Mouse (Mus musculus): ENCODE measurements at regions not wholly inside any gene's neighbourhood (a gene's known extent, or its start where the extent isn't known, plus 50 kb on each side); places are given as distances from the start of the nearest gene placed in this dataset.

DNA sequence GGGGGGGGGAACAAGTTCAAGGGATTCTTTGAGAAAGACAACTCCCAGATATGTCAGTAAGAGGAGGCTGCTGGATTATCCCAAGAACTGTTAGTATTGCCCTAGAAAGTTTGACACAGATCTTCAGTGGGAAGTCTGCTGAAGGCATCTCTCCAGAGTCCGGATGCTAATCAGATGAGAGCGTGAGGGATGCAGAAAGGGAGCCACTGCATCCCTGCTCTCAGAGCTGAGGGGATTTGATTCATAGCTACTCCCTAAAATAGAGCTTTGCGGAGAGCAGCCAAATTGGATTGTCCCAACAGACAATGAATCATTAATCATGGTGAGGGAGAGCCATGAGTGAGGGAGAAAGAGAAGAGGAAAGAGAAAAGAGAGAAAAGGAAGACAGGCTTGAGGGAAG lies 408.2 kb downstream of the Pdcd6ip start:
- Histone ChIP-seq H3K9ac (no peak overlapping the region), H3K4me1 (replicated peaks) (no peaks in the 10 kb centered on the region), H3K9me3 (replicated peaks) (no peaks in the 10 kb centered on the region), H3K27me3 (no peaks in the 10 kb centered on the region), H3K36me3 (replicated peaks) (no peaks in the 10 kb centered on the region), H3K4me2 (no peak overlapping the region), H3K4me3 (replicated peaks) (no peak overlapping the region), H3K27ac (replicated peaks) (no peak overlapping the region)
- 35% methylated on average over 3 of the region's 3 CpGs for WGBS (ENCODE audit: insufficient replicate concordance)
- ATAC-seq (ENCODE audit: insufficient read depth) = no peak

- no peaks in the 10 kb centered on the region for H3K9me3 ChIP-seq (replicated peaks)
- H3K36me3 ChIP-seq (replicated peaks) = no peaks in the 10 kb centered on the region
- ATAC-seq (ENCODE audit: insufficient read depth) = no peak
- WGBS (ENCODE audit: insufficient replicate concordance) = 58% methylated on average over 5 of the region's 5 CpGs
- no peaks in the 10 kb centered on the region for H3K4me1 ChIP-seq (replicated peaks)
- no peak overlapping the region for H3K9ac ChIP-seq
- no peak overlapping the region for H3K4me2 ChIP-seq
- H3K27me3 ChIP-seq = no peaks in the 10 kb centered on the region
- H3K27ac ChIP-seq (replicated peaks) = no peak overlapping the region
- no peak overlapping the region for H3K4me3 ChIP-seq (replicated peaks)
These were observed 412.1 kb downstream of the Pdcd6ip start for GRCm38 (mm10) chr9:113295850-113296467.

DNA sequence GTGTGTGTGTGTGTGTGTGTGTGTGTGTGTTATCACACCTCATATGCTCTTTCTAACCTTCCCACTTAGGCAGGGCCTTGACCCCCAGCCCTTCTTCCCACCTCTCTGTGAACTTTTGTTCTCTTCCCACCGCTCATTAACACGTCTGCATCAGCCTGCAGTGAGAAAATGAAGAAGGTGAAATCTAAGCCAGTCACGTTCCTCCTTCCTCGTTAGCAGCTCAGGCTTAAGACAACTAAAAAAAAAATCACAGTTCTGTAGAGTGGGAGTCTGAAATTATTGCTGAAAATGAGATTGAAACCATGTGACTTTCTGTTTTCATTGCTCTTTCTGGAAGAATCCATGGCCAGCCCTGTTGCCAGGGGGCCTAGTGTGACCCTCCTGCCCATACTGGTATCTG lies 420.7 kb downstream of the Pdcd6ip start:
- 35% methylated on average over 4 of the region's 4 CpGs for WGBS (ENCODE audit: insufficient replicate concordance)
- H3K4me3 ChIP-seq (replicated peaks) = no peak overlapping the region
- H3K4me2 ChIP-seq = no peak overlapping the region
- no peak overlapping the region for H3K27ac ChIP-seq (replicated peaks)
- H3K9ac ChIP-seq = no peak overlapping the region
- ATAC-seq (ENCODE audit: insufficient read depth) = no peak
- H3K4me1 ChIP-seq (replicated peaks) = no peaks in the 10 kb centered on the region
- no peaks in the 10 kb centered on the region for H3K9me3 ChIP-seq (replicated peaks)
- no peaks in the 10 kb centered on the region for H3K27me3 ChIP-seq
- H3K36me3 ChIP-seq (replicated peaks) = no peaks in the 10 kb centered on the region

GRCm38 (mm10) chr9:113283244-113283643 lies 424.8 kb downstream of the Pdcd6ip start:
- WGBS (ENCODE audit: insufficient replicate concordance) = 8% methylated on average over 1 of the region's 1 CpGs

DNA sequence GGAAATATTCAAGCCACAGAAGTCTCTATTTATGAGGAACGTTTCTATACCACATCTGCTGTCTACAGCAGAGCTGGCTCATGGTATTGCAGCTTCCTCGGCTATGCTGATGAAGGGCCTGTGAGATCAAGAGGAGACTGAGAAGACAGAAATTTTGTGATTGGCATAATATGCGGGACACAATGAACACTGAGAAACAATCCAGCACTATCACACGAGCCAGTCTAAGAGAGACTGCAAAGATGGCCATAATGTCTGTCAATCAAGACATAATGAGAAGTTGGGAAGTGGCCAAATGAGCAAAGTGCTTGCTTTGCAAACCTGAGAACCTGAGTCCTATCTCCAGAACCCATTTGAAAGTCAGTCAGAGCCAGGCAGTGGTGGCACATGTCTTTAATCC lies 437.5 kb downstream of the Pdcd6ip start:
- WGBS (ENCODE audit: insufficient replicate concordance) = 56% methylated on average over 4 of the region's 4 CpGs
- Histone ChIP-seq H3K36me3 (replicated peaks) (no peaks in the 10 kb centered on the region), H3K27ac (replicated peaks) (no peak overlapping the region), H3K4me2 (no peak overlapping the region), H3K4me1 (replicated peaks) (no peaks in the 10 kb centered on the region), H3K9me3 (replicated peaks) (no peaks in the 10 kb centered on the region), H3K9ac (no peak overlapping the region), H3K27me3 (no peaks in the 10 kb centered on the region), H3K4me3 (replicated peaks) (no peak overlapping the region)
- ATAC-seq (ENCODE audit: insufficient read depth) = no peak

More at GRCm38 (mm10) chr9:113283244-113283643, 424.8 kb downstream of the Pdcd6ip start:
- H3K4me3 ChIP-seq (replicated peaks) = no peak overlapping the region
- no peak overlapping the region for H3K9ac ChIP-seq
- no peak overlapping the region for H3K4me2 ChIP-seq
- H3K36me3 ChIP-seq (replicated peaks) = no peaks in the 10 kb centered on the region
- no peak for ATAC-seq (ENCODE audit: insufficient read depth)
- no peaks in the 10 kb centered on the region for H3K4me1 ChIP-seq (replicated peaks)
- no peaks in the 10 kb centered on the region for H3K9me3 ChIP-seq (replicated peaks)
- no peak overlapping the region for H3K27ac ChIP-seq (replicated peaks)
- no peaks in the 10 kb centered on the region for H3K27me3 ChIP-seq

- 53% methylated on average over 8 of the region's 8 CpGs for WGBS (ENCODE audit: insufficient replicate concordance)
- Histone ChIP-seq H3K9me3 (replicated peaks) (no peaks in the 10 kb centered on the region), H3K9ac (no peak overlapping the region), H3K4me3 (replicated peaks) (no peak overlapping the region), H3K36me3 (replicated peaks) (no peaks in the 10 kb centered on the region), H3K27ac (replicated peaks) (no peak overlapping the region), H3K4me2 (no peak overlapping the region), H3K27me3 (no peaks in the 10 kb centered on the region), H3K4me1 (replicated peaks) (no peaks in the 10 kb centered on the region)
- no peak for ATAC-seq (ENCODE audit: insufficient read depth)
These were observed 440.4 kb downstream of the Pdcd6ip start for GRCm38 (mm10) chr9:113267696-113268095.

DNA sequence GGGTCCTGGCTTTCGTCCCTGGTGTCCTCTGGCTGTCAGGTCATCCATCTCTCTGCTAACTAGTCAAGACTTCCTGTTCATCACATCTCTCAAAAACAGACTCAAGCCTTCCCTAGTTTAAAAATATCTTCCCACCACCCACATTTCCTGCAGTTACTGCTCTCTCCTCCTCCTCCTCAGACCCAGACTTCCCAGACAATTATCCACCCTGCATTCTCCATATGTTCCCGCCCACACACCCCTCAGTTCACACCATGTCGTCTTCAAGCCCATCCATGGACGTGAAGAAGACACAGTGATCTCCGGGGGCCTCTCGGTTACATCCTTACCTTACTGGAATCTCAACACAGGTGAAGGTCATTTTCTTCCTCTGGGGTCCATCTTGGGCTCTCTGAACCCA lies 444.4 kb downstream of the Pdcd6ip start:
- H3K27me3 ChIP-seq = no peaks in the 10 kb centered on the region
- no peak overlapping the region for H3K4me2 ChIP-seq
- H3K4me1 ChIP-seq (replicated peaks) = no peaks in the 10 kb centered on the region
- no peak overlapping the region for H3K9ac ChIP-seq
- no peaks in the 10 kb centered on the region for H3K36me3 ChIP-seq (replicated peaks)
- no peak overlapping the region for H3K4me3 ChIP-seq (replicated peaks)
- ATAC-seq (ENCODE audit: insufficient read depth) = no peak
- WGBS (ENCODE audit: insufficient replicate concordance) = 49% methylated on average over 6 of the region's 6 CpGs
- H3K27ac ChIP-seq (replicated peaks) = no peak overlapping the region
- H3K9me3 ChIP-seq (replicated peaks) = no peaks in the 10 kb centered on the region

DNA sequence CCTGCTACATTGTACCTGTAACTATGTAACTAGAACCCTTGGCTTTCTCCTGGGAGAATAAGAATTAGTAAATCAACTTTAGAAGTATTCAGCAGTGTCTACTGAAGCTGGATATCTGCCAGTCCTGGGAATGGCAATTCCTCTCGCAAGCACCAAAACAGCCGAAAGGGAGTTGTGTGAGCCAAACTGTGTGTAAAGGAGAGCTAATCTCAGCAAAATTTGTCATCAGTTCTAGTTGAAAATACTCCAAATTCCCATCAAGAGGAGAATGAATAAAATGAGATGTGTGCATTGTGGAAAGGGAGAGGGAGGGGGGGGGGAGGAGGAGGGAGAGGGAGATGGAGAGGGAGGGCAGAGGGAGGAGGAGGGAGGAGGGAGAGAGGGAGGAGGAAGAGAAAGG lies 447.8 kb downstream of the Pdcd6ip start:
- Histone ChIP-seq H3K27ac (replicated peaks) (no peak overlapping the region), H3K4me2 (no peak overlapping the region), H3K9ac (no peak overlapping the region), H3K36me3 (replicated peaks) (no peaks in the 10 kb centered on the region), H3K9me3 (replicated peaks) (no peaks in the 10 kb centered on the region), H3K4me1 (replicated peaks) (no peaks in the 10 kb centered on the region), H3K4me3 (replicated peaks) (no peak overlapping the region), H3K27me3 (no peaks in the 10 kb centered on the region)
- no peak for ATAC-seq (ENCODE audit: insufficient read depth)
- WGBS (ENCODE audit: insufficient replicate concordance) = 71% methylated on average over 2 of the region's 2 CpGs

GRCm38 (mm10) chr9:113258556-113258955 lies 449.5 kb downstream of the Pdcd6ip start:
- no peak overlapping the region for H3K27ac ChIP-seq (replicated peaks)
- no peaks in the 10 kb centered on the region for H3K36me3 ChIP-seq (replicated peaks)
- H3K4me1 ChIP-seq (replicated peaks) = no peaks in the 10 kb centered on the region
- H3K4me3 ChIP-seq (replicated peaks) = no peak overlapping the region
- WGBS (ENCODE audit: insufficient replicate concordance) = 44% methylated on average over 2 of the region's 2 CpGs
- H3K9me3 ChIP-seq (replicated peaks) = no peaks in the 10 kb centered on the region
- H3K4me2 ChIP-seq = no peak overlapping the region
- H3K27me3 ChIP-seq = no peaks in the 10 kb centered on the region
- H3K9ac ChIP-seq = no peak overlapping the region
- no peak for ATAC-seq (ENCODE audit: insufficient read depth)

DNA sequence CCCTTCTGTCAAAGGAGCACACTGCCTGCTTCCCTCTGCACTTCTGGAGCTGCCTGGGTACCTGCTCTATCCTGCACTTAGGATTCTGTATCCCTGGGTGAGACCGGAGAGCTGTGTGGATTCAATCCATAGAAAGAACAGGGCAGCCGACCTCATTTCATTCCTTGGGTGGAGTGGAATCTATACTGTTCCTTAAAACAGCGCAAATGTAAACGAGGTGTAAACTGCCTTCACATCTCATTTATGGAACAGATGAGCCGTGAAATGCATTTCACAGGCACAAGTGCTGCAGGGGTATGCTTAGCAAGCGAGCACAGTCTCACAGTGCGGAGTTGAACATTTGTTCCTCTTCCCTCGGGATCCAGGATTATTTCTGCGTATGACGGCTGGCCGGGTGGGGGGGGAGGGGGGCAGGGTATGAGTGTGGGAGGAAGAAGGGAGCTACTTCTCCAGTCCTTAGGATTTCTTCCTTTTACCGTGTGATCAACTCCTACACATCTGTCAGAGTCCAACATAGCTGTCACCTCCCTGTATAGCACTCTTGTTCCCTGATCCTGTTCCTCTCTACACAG lies 459.3 kb downstream of the Pdcd6ip start:
- Histone ChIP-seq H3K9ac (no peak overlapping the region), H3K36me3 (replicated peaks) (no peaks in the 10 kb centered on the region), H3K4me2 (no peak overlapping the region), H3K27me3 (no peaks in the 10 kb centered on the region), H3K4me3 (replicated peaks) (no peak overlapping the region), H3K9me3 (replicated peaks) (no peaks in the 10 kb centered on the region), H3K4me1 (replicated peaks) (no peaks in the 10 kb centered on the region), H3K27ac (replicated peaks) (no peak overlapping the region)
- 68% methylated on average over 12 of the region's 12 CpGs for WGBS (ENCODE audit: insufficient replicate concordance)
- ATAC-seq (ENCODE audit: insufficient read depth) = no peak

GRCm38 (mm10) chr9:113247950-113248349 lies 460.1 kb downstream of the Pdcd6ip start:
- Histone ChIP-seq H3K9me3 (replicated peaks) (no peaks in the 10 kb centered on the region), H3K4me1 (replicated peaks) (no peaks in the 10 kb centered on the region), H3K27ac (replicated peaks) (no peak overlapping the region), H3K9ac (no peak overlapping the region), H3K36me3 (replicated peaks) (no peaks in the 10 kb centered on the region), H3K4me3 (replicated peaks) (no peak overlapping the region), H3K27me3 (no peaks in the 10 kb centered on the region), H3K4me2 (no peak overlapping the region)
- 34% methylated on average over 5 of the region's 5 CpGs for WGBS (ENCODE audit: insufficient replicate concordance)
- no peak for ATAC-seq (ENCODE audit: insufficient read depth)

- no peak for ATAC-seq (ENCODE audit: insufficient read depth)
- Histone ChIP-seq H3K36me3 (replicated peaks) (no peaks in the 10 kb centered on the region), H3K9ac (no peak overlapping the region), H3K4me3 (replicated peaks) (no peak overlapping the region), H3K9me3 (replicated peaks) (no peaks in the 10 kb centered on the region), H3K27me3 (no peaks in the 10 kb centered on the region), H3K27ac (replicated peaks) (no peak overlapping the region), H3K4me1 (replicated peaks) (no peaks in the 10 kb centered on the region), H3K4me2 (no peak overlapping the region)
- WGBS (ENCODE audit: insufficient replicate concordance) = 55% methylated on average over 2 of the region's 2 CpGs
These were observed 464.2 kb downstream of the Pdcd6ip start for GRCm38 (mm10) chr9:113243870-113244269.
